10 mouse cellular contexts compared by ENCODE assay signal in the genomic region with DNA sequence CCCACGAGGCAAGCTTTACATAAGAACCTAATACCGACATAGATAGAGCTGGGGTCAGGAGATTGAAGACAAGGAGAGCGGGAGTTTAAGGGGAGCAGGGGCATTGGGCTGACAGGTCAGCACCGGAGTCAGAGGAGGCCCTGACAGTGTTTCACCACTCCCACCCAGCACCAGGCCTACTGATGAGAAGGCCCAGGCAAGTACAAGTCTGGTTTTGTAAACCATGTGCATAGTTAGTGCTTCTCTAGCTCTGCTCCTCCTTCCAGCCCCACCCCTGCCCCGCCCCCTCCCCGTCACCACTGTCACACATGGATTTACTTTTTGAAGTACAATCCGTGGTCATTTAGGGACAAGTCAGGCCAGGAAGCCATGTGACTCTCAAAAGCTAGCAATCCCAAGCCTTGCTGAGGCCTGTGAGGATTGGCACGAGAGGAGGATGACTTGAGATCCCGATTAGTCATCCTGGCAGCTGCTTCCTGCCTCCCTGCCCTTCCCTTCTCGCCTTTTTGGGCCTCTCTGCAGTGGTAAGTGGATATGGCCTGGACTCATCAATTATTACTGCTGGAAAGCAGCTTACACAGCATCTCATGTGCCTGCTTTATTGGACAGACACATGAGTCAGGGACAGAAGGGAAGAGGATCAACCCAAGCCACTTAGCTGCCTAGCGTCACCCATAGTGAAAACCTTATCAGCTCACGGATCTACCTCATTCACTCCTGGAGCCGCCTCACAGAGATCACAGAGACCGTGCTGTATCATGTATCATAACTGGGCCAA. TPM values are rescaled to one million over a fixed set of nuclear protein-coding genes. Genes with fewer than 3 reads are reported as not detected.
A peak's percentile ranks its signal among the peaks of the same experiment; 100 is the strongest.
DNase-seq lines count a peak whose midpoint lies in the region; ATAC-seq lines count a peak whose summit lies in the region.
"Had no signal": no experiment of that assay in that cellular context is flagged by ENCODE, and none has a peak within 500 bp of the region (broad histone marks: within the 10 kb centered on the region; RNA-seq: fewer than 3 reads in every experiment).

No protein-coding gene starts in this region.

- ATAC-seq in hindbrain, embryonic 11.5 days (ENCODE audit: low FRiP score): no peak
- no peak for ATAC-seq in hindbrain, embryonic 12.5 days (ENCODE audit: low FRiP score)
- ATAC-seq in intestine, embryonic 14.5 days (replicated peaks; ENCODE audit: low FRiP score, low TSS enrichment, low read depth): peak; percentile 67

- H3K27me3 ChIP-seq in hindbrain, embryonic 11.5 days (ENCODE audit: control insufficient read depth, insufficient read depth, low read length): no peaks in the 10 kb centered on the region
- H3K27me3 ChIP-seq in hindbrain, embryonic 12.5 days: no peaks in the 10 kb centered on the region
- H3K27me3 ChIP-seq in intestine, embryonic 14.5 days (replicated peaks; ENCODE audit: control insufficient read depth, insufficient read depth, low read length): no peaks in the 10 kb centered on the region

- peak; percentile 16 for DNase-seq in hindbrain, embryonic 11.5 days (ENCODE audit: low spot score)
- DNase-seq in embryo, embryonic 10.5 days (ENCODE audit: low spot score): peak; percentile 26
- peak; percentile 65 for DNase-seq in intestine, embryonic 14.5 days (ENCODE audit: low spot score)
- peak; percentile 46 to 77 for DNase-seq in lung, postnatal 4 days
- DNase-seq in spleen, postnatal 10 days (ENCODE audit: low spot score in 2 of 2): no peak
- DNase-seq in layer of hippocampus, postnatal 36 days: no peak
- DNase-seq in layer of hippocampus, postnatal 25 days (ENCODE audit: extremely low spot score in 1 of 2, low spot score in 1 of 2): no peak

- no peak overlapping the region for H3K4me3 ChIP-seq in hindbrain, embryonic 11.5 days (ENCODE audit: low read depth, low read length)
- no peak overlapping the region for H3K4me3 ChIP-seq in hindbrain, embryonic 12.5 days
- no peak overlapping the region for H3K4me3 ChIP-seq in intestine, embryonic 14.5 days (ENCODE audit: low read depth, low read length)

- H3K4me2 ChIP-seq in hindbrain, embryonic 11.5 days (replicated peaks; ENCODE audit: low read depth, low read length): no peak overlapping the region
- no peak overlapping the region for H3K4me2 ChIP-seq in hindbrain, embryonic 12.5 days (replicated peaks)
- no peak overlapping the region for H3K4me2 ChIP-seq in intestine, embryonic 14.5 days (ENCODE audit: low read length)

- 72% methylated on average over 14 of the region's 14 CpGs for WGBS in hindbrain, embryonic 11.5 days
- 67% methylated on average over 14 of the region's 14 CpGs for WGBS in hindbrain, embryonic 12.5 days
- 36% methylated on average over 14 of the region's 14 CpGs for WGBS in intestine, embryonic 14.5 days

- no peaks in the 10 kb centered on the region for H3K9me3 ChIP-seq in hindbrain, embryonic 11.5 days (ENCODE audit: control insufficient read depth, low read length)
- H3K9me3 ChIP-seq in hindbrain, embryonic 12.5 days (replicated peaks): no peaks in the 10 kb centered on the region
- no peaks in the 10 kb centered on the region for H3K9me3 ChIP-seq in intestine, embryonic 14.5 days (ENCODE audit: control insufficient read depth, low read length)

- no peaks in the 10 kb centered on the region for H3K4me1 ChIP-seq in hindbrain, embryonic 11.5 days (replicated peaks; ENCODE audit: control insufficient read depth, insufficient read depth, low read length)
- no peaks in the 10 kb centered on the region for H3K4me1 ChIP-seq in hindbrain, embryonic 12.5 days
- H3K4me1 ChIP-seq in intestine, embryonic 14.5 days (replicated peaks; ENCODE audit: control insufficient read depth, insufficient read depth, low read length): peaks cover 14% of the 10 kb centered on the region

- H3K27ac ChIP-seq in hindbrain, embryonic 11.5 days (ENCODE audit: low read depth, low read length): no peak overlapping the region
- H3K27ac ChIP-seq in hindbrain, embryonic 12.5 days: no peak overlapping the region
- peak overlapping the region; percentile 44; the same call in 1 of the 2 replicates for H3K27ac ChIP-seq in intestine, embryonic 14.5 days (ENCODE audit: low read depth)

- H3K36me3 ChIP-seq in hindbrain, embryonic 11.5 days (ENCODE audit: control insufficient read depth, insufficient read depth, low read length): no peaks in the 10 kb centered on the region
- H3K36me3 ChIP-seq in hindbrain, embryonic 12.5 days: no peaks in the 10 kb centered on the region
- no peaks in the 10 kb centered on the region for H3K36me3 ChIP-seq in intestine, embryonic 14.5 days (ENCODE audit: control insufficient read depth, insufficient read depth, low read length)

- no peak overlapping the region for H3K9ac ChIP-seq in hindbrain, embryonic 11.5 days (ENCODE audit: low read depth, low read length)
- no peak overlapping the region for H3K9ac ChIP-seq in hindbrain, embryonic 12.5 days
- H3K9ac ChIP-seq in intestine, embryonic 14.5 days (ENCODE audit: low read length): no peak overlapping the region

RNA-seq across cellular contexts. Expression of a gene that starts 34.1 kb away (rescaled TPM):
- 409 and 478 TPM in 2 replicates for polyA plus RNA-seq in hindbrain, embryonic 11.5 days (2014; fragmentation: Nextera tagmentation; extraction: Ambion mirVana)
- 405 and 424 TPM in 2 replicates for polyA plus RNA-seq in hindbrain, embryonic 12.5 days (2016; fragmentation: Nextera tagmentation; extraction: Ambion mirVana)
- polyA plus RNA-seq in intestine, embryonic 14.5 days (2014; fragmentation: Nextera tagmentation; extraction: Ambion mirVana): 378 and 409 TPM in 2 replicates
- total RNA-seq in layer of hippocampus, postnatal 36 days (2021): 100 to 1,000 TPM; 186 to 194 TPM
- 100 to 1,000 TPM; 155 to 171 TPM for total RNA-seq in layer of hippocampus, postnatal 25 days (2021)

RNA-seq across cellular contexts. Expression of a gene that starts 48.1 kb away (rescaled TPM):
- 0.45 and 0.66 TPM in 2 replicates for polyA plus RNA-seq in hindbrain, embryonic 11.5 days (2014; fragmentation: Nextera tagmentation; extraction: Ambion mirVana)
- 0.62 and 0.82 TPM in 2 replicates for polyA plus RNA-seq in hindbrain, embryonic 12.5 days (2016; fragmentation: Nextera tagmentation; extraction: Ambion mirVana)
- polyA plus RNA-seq in intestine, embryonic 14.5 days (2014; fragmentation: Nextera tagmentation; extraction: Ambion mirVana): 0.18 and 0.27 TPM in 2 replicates
- under 1 TPM; 0.40 to 0.45 TPM for total RNA-seq in layer of hippocampus, postnatal 36 days (2021)
- 1 to 10 TPM in 1 of 2 experiments, under 1 TPM in 1; 0.62 to 1.3 TPM for total RNA-seq in layer of hippocampus, postnatal 25 days (2021)
- total RNA-seq: ES-E14; hematopoietic stem cell, adult 5-6 weeks had no signal

RNA-seq across cellular contexts. Expression of a gene that starts 59.3 kb away (rescaled TPM):
- polyA plus RNA-seq in hindbrain, embryonic 11.5 days (2014; fragmentation: Nextera tagmentation; extraction: Ambion mirVana): 12.9 and 13.1 TPM in 2 replicates
- polyA plus RNA-seq in hindbrain, embryonic 12.5 days (2016; fragmentation: Nextera tagmentation; extraction: Ambion mirVana): 24.9 and 30.8 TPM in 2 replicates
- 12.8 and 17.7 TPM in 2 replicates for polyA plus RNA-seq in intestine, embryonic 14.5 days (2014; fragmentation: Nextera tagmentation; extraction: Ambion mirVana)
- 10 to 100 TPM; 22.6 to 24.0 TPM for total RNA-seq in layer of hippocampus, postnatal 36 days (2021)
- total RNA-seq in layer of hippocampus, postnatal 25 days (2021): 10 to 100 TPM; 19.8 to 22.4 TPM

Comparison
In these comparisons a context has a peak if more than half of its experiments do, and no peak if none do; other contexts are left out.
1. DNase-seq: peak in hindbrain, embryonic 11.5 days (single experiment), embryo, embryonic 10.5 days (single experiment), intestine, embryonic 14.5 days (single experiment) and lung, postnatal 4 days (2 of 2); none in spleen, postnatal 10 days (0 of 2), layer of hippocampus, postnatal 36 days (0 of 2) and layer of hippocampus, postnatal 25 days (0 of 2).